Mouse (Mus musculus) gonadal fat pad, adult 2 months (tissue): ENCODE results near the gene Tes. TPM values are rescaled to one million over a fixed set of nuclear protein-coding genes. Genes with fewer than 3 reads are reported as not detected.
"Not testable (repeated sequence)": the region's sequence is repeated elsewhere in the genome, so short reads cannot be mapped to it uniquely, and the experiment has no call there.

Source experiments
- DNase-seq: peaks from one replicate; pipeline ENCODE4 v3.0.0-alpha.2; 2012; ENCODE audit warnings: low read depth
- polyA plus RNA-seq: library from polyadenylated mRNA; depleted of rRNA; stranded (reverse); fragments of >200 nt; gene quantifications from 2 replicates; pipeline ENCODE4 v1.2.3, GENCODE M21; 2012; rRNA removed

Gene Tes
- 53.4 and 55.3 TPM in 2 replicates for polyA plus RNA-seq

DNA sequence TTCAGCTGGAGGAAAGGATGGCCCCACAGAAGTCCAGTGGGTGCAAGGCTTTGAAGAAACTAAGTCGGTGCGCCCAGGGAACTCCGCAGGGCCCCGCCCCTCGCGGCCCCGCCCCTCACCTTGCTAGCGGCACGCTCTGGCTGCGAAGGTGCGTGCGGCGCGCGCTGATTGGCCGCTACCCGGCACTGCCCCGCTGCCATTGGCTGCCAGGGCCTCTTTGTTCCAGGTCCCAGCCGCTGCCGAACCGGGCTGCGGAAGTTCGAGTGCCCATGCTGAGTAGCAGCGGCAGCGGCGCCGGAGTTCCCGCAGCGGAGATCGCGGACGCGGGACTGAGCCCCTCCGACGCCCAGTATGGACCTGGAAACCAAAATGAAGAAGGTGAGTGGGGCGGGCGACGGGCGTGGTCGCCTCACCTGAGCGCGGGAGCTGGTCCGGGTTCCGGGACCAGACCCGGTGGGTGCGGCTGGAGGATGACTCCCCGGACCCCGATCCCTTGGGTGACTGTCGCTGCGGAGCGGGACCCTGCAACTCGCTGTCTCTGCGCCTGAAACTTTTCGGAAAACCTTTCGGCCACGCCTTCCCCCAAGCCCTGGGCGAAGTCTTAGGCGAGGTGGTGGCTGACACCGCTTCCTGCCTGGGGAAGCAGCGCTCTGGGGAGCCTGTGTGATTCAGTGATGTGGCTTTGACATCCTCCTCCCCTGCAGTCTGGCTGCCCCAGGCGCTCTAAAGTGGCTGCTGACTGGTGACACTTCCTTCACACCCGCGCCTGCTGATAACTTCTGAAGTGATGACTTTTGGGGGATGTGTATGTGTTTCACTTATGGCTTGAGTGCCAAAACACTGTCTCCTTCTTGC is at the start of gene Tes:
Gene Tes, plus strand, starts transcription at position 214 of the 855 bp plus-strand sequence.
- no peak for DNase-seq

DNA sequence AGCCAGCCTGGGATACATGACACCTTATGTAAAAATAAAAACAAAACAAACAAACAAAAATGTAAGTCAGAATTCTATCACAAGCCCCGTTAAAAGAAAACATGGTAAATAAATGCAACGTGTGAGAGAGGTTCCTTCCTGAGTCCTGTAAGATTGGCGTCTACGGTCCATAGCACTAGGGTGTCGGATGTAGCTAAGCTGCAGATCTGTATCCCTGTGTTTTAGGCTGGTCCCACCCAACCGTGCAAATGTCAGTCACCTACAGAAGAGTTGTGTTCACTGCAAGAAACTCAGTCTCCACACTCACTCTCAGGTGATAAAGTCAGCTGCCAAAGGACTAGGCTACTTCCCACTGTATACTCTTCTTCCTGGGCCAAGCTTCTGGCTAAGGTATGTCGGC is 39.1 kb upstream of the Tes start:
- DNase-seq = no peak

DNA sequence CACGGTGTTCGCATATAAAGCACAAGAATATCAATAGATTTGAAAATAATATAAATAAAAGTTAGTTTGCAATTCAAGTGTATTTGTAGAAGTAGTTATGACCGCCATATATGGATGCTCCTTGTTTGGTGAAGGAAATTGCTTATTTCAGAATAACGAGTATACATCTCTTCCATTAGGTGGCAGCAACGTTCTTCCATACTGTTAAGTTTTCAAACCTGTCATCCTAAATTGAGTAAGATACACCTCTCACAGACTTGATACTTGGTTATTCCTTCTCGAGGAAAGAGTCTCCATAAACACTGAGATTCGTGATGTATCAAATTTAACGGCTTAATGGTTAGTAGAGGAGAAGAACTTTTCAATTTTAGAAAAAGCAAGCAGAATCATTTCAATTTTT is 37.4 kb upstream of the Tes start:
- DNase-seq = no peak

DNA sequence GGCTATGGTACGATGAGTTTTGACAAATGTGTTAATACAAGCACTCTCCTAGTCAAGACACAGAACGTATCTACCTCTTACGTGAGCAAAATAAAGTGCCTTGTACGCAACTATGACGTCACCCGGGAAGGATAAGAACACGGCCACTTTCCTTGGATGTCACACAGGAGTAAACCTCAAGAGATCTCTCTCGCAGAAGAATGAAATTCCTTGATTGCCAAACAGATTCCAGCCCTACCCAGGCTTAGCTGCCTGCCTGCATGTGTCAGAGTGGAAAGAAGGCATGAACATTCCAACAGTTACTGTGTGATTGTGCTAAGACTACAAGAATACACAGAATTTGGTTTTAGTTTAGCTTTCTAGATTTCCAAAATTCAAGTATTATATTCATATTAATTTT is 36.1 kb upstream of the Tes start:
- DNase-seq = no peak

DNA sequence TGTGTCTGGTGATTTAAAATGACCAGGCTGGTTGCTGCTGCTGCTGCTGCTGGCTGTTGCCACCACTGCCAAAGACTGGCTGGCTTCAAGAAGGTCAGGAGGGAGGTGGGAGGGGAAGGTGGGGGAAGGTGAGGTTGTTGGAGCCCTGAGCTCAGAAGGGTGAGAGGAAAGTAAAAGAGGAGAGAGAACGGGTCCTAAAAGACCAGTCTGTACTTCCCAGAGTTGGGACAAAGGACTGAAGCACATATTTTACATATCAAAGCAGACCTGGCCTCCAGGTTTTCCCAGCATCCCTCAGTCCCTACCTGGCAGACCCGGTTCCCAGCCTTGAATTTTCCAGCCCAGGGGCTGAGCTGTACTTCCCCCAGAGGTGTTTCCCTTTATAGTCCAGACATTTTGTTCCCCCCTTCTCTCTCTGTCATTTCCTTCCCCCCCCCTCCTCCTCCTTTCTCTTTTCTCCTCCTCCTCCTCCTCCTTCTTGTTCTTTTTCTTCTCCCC is 32.7 kb upstream of the Tes start:
- no peak for DNase-seq

DNA sequence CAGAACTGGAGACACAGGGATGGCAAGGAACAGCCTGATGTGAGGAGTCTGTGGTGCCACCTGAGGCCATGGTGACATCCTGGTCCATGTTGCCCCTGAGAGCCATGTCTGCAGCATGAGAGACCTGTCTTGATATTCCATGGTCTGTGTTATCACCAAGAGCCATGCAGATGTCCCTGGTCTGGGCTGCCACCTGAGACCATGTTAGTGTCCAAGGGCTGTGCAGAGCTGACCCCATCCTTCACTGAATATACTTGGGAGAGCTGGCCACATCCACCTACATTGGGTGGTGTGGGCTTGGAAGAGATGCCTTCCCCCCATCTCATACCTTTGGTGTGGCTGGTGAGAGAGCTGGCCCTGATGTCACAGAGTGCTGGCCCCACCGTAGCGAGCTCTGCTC is 30.9 kb upstream of the Tes start:
- no peak for DNase-seq

DNA sequence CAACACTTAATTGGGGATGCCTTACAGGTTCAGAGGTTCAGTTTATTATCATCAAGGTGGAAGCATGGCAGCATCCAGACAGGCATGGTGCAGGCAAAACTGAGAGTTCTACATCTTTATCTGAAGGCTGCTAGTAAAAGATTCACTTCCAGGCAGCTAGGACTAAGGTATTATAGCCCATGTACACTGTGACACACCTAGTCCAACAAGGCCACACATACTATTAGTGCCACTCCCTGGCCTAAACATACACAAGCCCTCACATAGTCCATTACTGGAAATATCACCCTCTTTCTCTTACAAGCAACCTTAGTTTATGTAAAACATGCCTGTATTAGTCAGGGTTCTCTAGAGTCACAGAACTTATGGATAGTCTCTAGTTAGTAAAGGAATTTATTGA is 29.7 kb upstream of the Tes start:
- no peak for DNase-seq

DNA sequence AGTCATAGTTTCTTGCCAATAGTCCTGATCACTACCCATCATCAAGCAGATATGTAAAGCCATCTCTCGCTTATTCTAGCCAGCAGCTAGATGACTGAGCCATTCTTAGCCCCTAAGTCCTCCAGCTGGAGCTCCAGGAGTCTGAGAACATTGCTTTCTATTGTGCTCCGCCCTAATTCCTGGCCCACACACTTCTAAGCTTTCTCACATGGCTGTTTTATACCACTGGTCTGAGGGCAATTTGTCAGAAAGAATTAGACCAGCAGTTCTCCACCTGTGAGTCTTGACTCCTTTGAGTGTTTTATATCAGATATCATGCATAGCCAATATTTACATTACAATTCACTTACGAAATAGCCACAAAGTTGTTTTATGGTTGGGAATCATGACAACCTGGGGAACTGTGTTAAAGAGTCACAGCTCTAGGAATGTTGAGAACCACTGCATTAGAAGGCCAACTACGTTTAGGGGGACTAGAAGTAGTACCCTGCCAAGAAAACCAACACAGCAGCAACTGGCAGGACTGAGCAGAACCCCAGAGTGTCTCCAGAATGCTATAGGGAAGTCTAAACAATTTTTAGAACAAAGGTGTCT is 13.4 kb upstream of the Tes start:
- DNase-seq = no peak

DNA sequence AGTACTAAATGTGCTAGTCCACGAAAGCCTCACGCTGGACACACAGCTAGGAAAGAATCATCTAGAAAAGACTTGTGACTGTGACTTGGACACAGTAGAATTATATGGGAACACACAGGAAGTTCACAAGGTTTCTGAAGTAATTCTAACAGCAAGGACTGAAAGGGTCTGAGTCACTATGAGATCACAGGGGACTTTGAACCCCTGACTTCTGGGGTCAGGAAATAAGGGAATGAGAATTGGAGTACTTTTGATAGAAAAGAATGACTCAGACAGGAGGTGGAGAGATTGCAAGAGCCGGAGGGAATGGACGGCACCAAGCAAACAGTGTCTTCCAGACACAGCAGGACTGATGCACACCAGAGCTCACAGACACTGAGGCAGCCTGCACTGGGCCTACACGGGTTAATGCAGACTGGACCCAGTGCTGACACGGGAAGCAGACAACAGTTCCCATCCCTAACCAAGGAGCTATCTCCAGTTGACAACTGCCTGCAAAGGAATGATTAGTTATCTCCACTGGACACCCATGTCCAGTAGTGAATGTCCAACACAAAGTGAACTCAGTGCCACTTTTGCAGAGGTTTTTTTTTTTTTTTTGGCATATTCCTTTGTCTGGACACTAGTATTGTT is 11.8 kb upstream of the Tes start:
- no peak for DNase-seq

DNA sequence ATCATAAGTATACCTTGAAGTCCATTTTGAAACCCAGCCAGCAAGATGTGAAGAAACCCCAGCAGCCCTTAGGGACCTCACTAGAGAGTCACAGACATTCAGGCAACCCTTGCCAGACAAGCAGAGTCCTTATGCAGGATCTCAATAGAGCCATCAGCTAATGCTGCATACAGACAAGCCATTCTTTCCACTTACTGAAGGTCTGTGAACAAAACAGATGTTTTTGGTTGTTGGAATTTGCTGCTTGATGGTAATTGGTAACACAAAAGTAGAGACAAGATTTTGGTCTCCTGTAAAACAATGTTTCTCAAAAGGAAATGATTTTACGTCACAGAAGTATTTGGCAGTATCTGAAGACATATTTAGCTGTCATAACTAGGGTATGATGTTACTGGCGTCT is 10.2 kb upstream of the Tes start:
- no peak for DNase-seq

DNA sequence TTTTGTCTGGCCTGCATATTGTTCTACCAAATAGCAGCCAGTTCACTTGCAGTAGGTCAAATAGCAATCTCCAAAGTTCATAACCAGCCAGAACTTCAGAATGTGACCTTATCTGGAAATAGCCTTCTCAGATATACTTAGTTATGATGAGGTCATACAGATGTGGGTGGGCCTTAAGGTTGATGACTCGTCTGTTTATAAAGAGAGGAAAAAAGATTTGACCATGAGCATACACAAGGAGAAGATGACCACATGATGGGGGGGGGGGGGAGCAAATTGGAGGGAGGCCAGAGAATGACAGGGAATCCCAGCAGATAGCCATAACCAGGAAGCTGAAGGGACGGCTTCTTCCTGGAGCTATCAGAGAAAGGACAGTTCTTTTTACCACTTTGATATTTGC is 9.3 kb upstream of the Tes start:
- DNase-seq = no peak

DNA sequence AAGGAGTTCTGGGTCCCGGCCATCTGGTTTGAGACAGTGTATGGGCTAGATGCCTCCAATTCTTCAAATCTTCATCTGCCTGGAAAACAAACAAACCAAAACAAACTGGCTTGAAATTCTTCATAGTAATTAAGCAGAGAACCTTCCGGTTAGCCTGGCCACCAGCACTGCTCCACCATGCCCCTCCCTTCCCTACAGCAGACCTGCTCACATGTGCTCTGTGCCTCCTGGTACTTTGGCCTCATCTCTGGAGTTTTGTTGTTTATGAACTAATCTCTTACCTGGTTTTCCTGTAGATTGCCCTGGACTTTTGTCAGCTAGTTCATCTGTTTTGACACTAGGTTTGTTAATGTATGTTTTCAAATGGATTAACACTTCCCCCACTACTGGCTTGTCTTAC is 5.4 kb upstream of the Tes start:
- DNase-seq = no peak

DNA sequence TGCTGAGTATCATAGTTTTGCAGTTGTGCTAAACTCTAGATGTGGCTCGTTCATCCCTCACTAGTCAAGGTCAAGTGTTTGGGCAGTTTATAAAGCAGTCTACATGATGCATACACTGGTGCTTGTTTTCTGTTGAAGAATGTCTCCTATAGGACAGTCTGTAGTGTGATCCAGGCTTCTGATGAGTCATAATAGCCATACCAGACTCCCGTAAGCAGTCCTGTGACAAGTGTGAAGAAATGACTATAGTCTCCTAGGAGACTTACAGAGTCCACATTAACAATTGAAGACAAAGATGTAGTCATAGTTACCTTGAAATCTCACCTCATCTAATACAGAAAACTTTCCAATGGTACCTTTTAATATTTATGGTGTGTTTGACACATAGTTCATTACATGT is 4.8 kb upstream of the Tes start:
- no peak for DNase-seq

DNA sequence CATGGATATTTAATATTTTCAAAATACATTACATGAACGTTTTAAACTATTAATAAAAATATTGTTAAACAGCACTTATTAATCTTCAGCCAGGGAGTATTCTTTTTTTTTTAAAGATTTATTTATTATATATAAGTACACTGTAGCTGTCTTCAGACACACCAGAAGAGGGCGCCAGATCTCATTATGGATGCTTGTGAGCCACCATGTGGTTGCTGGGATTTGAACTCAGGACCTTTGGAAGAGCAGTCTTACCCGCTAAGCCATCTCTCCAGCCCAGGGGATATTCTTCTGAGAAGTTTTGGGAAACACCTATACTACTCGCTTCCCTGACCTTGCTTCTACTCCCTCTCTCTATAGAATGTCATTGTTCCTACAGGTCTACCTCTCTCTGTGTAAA is 3.1 kb upstream of the Tes start:
- not testable (repeated sequence) for DNase-seq

DNA sequence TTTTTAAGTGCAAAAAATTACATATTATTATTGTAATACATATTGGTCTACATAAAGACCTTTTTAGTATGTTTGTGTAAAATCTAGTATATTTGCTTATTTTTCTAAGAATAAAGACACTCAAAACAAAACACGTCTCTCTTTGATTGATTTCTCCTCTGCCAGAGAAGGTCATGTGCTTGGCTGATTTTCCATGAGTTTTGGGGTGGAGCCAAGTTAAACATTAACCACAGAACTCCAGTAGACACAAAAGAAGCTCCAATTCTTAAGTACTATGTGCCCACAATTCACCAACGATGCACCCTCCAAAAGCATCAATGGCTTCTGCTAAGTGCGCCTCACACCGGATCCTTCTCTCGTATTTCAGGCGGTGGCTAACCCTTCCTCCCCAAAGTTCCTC is 2.6 kb upstream of the Tes start:
- DNase-seq = no peak

DNA sequence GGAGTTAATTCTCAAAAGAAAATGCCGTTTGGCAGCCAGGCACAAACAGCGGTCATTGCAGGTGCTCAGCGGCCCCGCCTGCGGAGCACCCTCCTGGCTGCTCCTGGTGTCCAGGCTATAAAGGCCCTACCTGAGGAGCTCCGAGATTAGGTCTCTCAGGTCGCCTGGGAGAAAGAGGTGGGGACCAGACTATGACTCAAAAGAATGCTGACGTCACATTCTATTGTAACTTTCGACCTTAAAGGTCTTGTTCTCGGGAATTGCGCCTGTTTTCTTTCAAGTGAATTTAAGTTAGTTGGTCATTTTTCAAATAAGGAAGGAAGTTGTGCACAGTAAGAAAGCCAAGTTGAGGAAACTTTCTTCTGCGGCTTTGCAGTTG is 831 bp downstream of the Tes start:
- no peak for DNase-seq

DNA sequence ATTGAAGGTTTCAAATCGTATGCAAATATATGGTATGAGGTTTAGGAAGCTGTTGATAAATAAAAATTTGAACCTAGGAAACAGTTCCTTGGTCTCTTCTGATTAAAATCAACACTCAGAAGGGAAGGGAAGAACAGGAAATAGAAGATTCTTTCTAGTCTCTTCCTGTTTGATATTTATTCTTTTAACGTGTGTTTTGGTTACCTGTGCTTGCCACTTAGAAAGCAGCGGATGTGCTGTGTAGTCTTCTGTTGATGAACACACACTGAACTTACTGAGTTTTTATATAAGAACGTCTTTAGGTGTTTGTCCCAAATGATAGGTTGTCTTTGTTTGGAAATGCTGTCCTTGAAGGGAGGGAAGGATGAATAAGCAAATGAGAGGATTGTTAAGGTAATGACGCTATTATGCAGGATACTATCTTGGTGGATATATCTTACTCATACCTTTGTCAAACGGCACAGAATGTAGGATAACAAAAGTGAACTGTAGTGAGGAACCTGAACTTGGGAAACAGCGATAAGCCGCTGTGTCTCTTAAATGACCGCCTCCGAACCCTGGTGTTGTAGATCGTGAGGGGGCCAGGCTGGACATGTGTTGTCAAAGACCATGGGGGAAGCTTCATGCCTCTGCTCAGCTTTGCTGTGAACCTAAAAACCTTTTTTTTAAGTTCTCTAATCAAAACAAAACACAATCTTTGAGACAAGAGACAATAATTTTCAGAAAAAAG is 1.4 kb downstream of the Tes start:
- no peak for DNase-seq

DNA sequence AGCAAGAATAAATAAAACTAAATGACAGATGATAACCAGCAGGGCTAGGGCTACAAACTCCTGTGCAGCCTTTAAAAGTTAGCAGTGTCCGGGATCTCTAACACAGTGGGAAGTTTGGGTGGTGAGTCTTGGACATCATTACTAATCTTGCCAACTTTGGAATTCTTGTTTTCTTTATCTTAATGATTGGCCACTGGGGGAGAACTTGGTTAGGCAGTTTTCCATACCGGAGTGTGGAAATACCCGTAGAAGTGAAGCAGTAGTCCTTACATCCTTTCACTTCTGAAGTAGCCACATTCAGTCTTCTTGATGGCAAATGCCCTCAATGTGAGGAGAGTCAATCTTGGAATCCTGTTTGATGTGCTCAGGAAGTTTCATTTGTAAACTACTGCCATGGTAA is 7.0 kb downstream of the Tes start:
- no peak for DNase-seq

DNA sequence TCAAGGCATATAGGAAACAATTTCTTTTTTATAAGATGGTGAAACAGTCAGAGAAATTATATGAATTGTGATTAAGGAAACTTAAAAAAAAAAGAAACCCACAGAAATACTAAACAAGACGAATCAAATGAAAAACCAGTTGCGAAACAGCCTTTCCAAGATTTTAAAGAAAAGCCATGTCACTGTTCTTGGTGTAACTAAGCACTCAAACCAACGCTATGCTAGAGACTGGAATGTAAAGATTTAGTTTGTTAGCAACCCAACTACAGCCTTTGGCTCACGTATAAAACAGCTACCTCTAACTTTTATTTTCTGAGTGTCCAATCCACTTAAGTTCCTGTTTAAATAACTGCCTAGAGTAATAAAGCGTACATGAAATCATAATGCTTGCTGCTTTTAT is 7.4 kb downstream of the Tes start:
- no peak for DNase-seq

DNA sequence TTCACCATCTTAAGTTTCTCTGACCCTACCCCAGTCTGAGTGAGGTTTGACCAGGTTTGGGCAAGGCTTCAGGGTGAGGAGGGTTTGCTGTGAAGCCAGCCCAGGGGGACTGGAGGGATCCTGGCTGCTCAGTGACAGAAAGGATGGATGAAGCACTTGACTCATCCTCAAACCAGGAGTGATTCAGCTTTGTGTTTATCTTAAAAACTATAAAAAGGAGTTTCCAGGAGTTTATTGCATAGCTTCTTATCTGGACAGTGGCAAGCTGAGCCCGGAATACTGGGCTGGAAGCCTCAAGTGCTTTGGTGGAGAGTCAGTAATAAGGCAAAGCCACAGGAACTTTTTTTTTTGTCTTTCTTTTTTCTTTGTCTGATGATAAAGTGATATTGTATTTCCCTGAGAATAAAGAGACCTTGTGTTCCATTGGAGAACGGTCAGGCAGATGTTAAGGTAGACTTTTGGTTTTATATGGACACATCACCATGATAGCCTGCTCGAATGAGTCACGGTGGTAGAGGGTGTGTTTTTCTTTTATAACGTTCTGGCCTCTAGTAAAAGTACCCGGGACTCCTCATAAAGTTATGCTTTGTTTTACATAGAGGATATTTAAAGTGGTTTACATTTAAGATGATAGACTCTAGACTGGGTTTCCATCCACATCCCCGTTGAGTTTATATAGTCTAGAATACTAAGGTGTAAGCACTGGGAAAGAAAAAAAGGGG is 8.0 kb downstream of the Tes start:
- no peak for DNase-seq

DNA sequence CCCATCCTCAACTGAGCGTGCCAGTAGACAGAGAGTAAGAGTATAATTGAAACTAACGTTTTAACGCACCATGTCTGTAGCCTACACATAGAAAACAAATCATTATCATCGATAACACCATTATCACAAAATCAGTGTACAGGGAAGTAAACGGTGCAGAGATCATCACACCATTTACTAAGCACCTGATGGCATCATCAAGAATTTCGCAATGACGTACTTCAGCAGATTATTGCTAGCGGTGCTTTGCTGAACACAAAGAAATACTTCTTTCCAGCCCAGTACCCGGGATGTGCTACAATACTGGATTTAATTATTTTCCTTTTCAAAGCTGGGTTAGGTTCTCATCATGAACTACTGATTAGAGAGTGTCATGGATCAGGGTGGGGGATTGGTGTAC is 12.3 kb downstream of the Tes start:
- DNase-seq = no peak

DNA sequence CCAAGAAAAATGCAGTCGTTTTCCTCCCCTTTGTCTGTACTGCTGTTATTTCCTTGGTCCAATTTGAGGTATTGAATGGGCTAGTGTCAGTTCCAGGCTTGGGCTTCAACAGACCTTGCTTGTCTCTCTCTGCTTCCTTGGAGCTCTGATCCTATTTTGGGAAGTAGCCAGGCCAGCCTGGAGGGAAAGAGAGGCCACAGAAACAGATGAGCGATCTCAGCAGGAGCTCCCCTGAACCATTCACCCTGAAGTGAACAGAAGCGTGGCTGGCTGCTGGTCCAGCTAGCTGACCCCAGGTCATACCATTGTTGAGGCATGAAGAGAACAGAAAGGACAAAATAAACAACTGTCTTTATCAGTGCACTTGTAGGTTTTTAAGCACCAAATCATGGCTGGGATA is 12.8 kb downstream of the Tes start:
- DNase-seq = no peak
